Mouse (Mus musculus) brain, embryonic 14.5 days (tissue): Measurements from ENCODE around the gene Cnfn.

Experiments
- CTCF ChIP-seq: fragments of 200-500 bp; IDR thresholded peaks from 2 replicates; pipeline ENCODE4 v1.5.1; 2012; ENCODE audit warnings: inconsistent platforms, mild to moderate bottlenecking, moderate library complexity, borderline replicate concordance; ENCODE audit not compliant: insufficient read depth, insufficient read length; ENCODE audit errors: extremely low read depth
- POLR2A ChIP-seq: fragments of 200-500 bp; IDR thresholded peaks from 2 replicates; pipeline ENCODE4 v1.6.1; 2012; ENCODE audit warnings: mild to moderate bottlenecking, inconsistent platforms, borderline replicate concordance; ENCODE audit not compliant: poor library complexity, insufficient read depth, insufficient read length, severe bottlenecking; ENCODE audit errors: extremely low read depth

- TF ChIP-seq POLR2A (no peak), CTCF (no peak)
These were observed 42.3 kb upstream of the Cnfn start for GRCm38 (mm10) chr7:25411861-25412260.
